Mouse (Mus musculus) midbrain, embryonic 12.5 days (tissue): ENCODE data around the gene Samsn1. TPM values are rescaled to one million over a fixed set of nuclear protein-coding genes. Genes with fewer than 3 reads are reported as not detected.

Experiments used
- ATAC-seq: fragments of 200-750 bp; cut with Nextera tagmentation; 2 replicates; pipeline ENCODE4 v1.8.0; 2017; ENCODE audit warnings: low read depth, moderate TSS enrichment, moderate library complexity; ENCODE audit not compliant: low FRiP score
- H3K27ac ChIP-seq: fragments of 300-500 bp; sonication (generic); replicated peaks from 2 replicates; pipeline ENCODE4 v1.5.1; 2016; ENCODE audit warnings: mild to moderate bottlenecking
- H3K27me3 ChIP-seq: fragments of 300-500 bp; sonication (generic); 2 replicates; pipeline ENCODE4 v1.6.1; 2016; ENCODE audit warnings: mild to moderate bottlenecking
- H3K36me3 ChIP-seq: fragments of 300-500 bp; sonication (generic); 2 replicates; pipeline ENCODE4 v1.6.1; 2016
- H3K4me1 ChIP-seq: fragments of 300-500 bp; sonication (generic); 2 replicates; pipeline ENCODE4 v1.6.1; 2016
- H3K4me2 ChIP-seq: fragments of 300-500 bp; sonication (generic); replicated peaks from 2 replicates; pipeline ENCODE4 v1.6.1; 2016; ENCODE audit warnings: mild to moderate bottlenecking, moderate library complexity
- H3K4me3 ChIP-seq: fragments of 300-500 bp; sonication (generic); 2 replicates; pipeline ENCODE4 v1.5.1; 2016; ENCODE audit warnings: mild to moderate bottlenecking
- H3K9ac ChIP-seq: fragments of 300-500 bp; sonication (generic); replicated peaks from 2 replicates; pipeline ENCODE4 v1.6.1; 2016; ENCODE audit warnings: mild to moderate bottlenecking, moderate library complexity
- H3K9me3 ChIP-seq: fragments of 300-500 bp; sonication (generic); 2 replicates; pipeline ENCODE4 v1.6.1; 2016; ENCODE audit warnings: mild to moderate bottlenecking
- WGBS: fragments of 180-500 bp; shearing (Covaris S2); methylation state at CpG from one replicate; pipeline ENCODE4 v1.1.7; 2016; 5-methylcytosine and 5-hydroxymethylcytosine counted together
- polyA plus RNA-seq: library from polyadenylated mRNA; unstranded; fragments of >200 nt; fragmentation: Nextera tagmentation; extraction: Ambion mirVana; gene quantifications from 2 replicates; pipeline ENCODE4 v1.2.1, GENCODE M21; 2016

The Samsn1 gene
- polyA plus RNA-seq, 1 experiment from 2014 or later = 1.3 TPM

- ATAC-seq = no peak
- Histone ChIP-seq H3K27me3 (no peaks in the 10 kb centered on the region), H3K4me2 (no peak overlapping the region), H3K9ac (no peak overlapping the region), H3K4me3 (no peak overlapping the region), H3K36me3 (no peaks in the 10 kb centered on the region), H3K4me1 (no peaks in the 10 kb centered on the region), H3K9me3 (no peaks in the 10 kb centered on the region), H3K27ac (no peak overlapping the region)
- WGBS = 79% methylated on average over 6 of the region's 6 CpGs
These were observed 156.6 kb downstream of the Samsn1 start for GRCm38 (mm10) chr16:75865505-75865904.

- Histone ChIP-seq H3K27me3 (no peaks in the 10 kb centered on the region), H3K9me3 (no peaks in the 10 kb centered on the region), H3K4me1 (no peaks in the 10 kb centered on the region), H3K4me2 (no peak overlapping the region), H3K36me3 (no peaks in the 10 kb centered on the region), H3K27ac (no peak overlapping the region), H3K4me3 (no peak overlapping the region), H3K9ac (no peak overlapping the region)
- WGBS = 77% methylated on average over 2 of the region's 2 CpGs
- ATAC-seq = no peak
These were observed 157.4 kb downstream of the Samsn1 start for GRCm38 (mm10) chr16:75864673-75865072.

GRCm38 (mm10) chr16:75856343-75856742 lies 165.7 kb downstream of the Samsn1 start:
- WGBS = 85% methylated on average over 2 of the region's 2 CpGs
- ATAC-seq = no peak
- no peaks in the 10 kb centered on the region for H3K9me3 ChIP-seq
- H3K4me1 ChIP-seq = no peaks in the 10 kb centered on the region
- H3K4me2 ChIP-seq = no peak overlapping the region
- no peak overlapping the region for H3K4me3 ChIP-seq
- H3K9ac ChIP-seq = no peak overlapping the region
- H3K27me3 ChIP-seq = no peaks in the 10 kb centered on the region
- H3K36me3 ChIP-seq = no peaks in the 10 kb centered on the region
- H3K27ac ChIP-seq = no peak overlapping the region

- Histone ChIP-seq H3K36me3 (no peaks in the 10 kb centered on the region), H3K9ac (no peak overlapping the region), H3K4me1 (no peaks in the 10 kb centered on the region), H3K9me3 (no peaks in the 10 kb centered on the region), H3K27ac (no peak overlapping the region), H3K27me3 (no peaks in the 10 kb centered on the region), H3K4me3 (no peak overlapping the region), H3K4me2 (no peak overlapping the region)
- no peak for ATAC-seq
- 94% methylated on average over 7 of the region's 7 CpGs for WGBS
These were observed 166.7 kb downstream of the Samsn1 start for GRCm38 (mm10) chr16:75855402-75855801.

- Histone ChIP-seq H3K4me3 (no peak overlapping the region), H3K36me3 (no peaks in the 10 kb centered on the region), H3K4me1 (no peaks in the 10 kb centered on the region), H3K4me2 (no peak overlapping the region), H3K9me3 (no peaks in the 10 kb centered on the region), H3K27me3 (no peaks in the 10 kb centered on the region), H3K27ac (no peak overlapping the region), H3K9ac (no peak overlapping the region)
- no peak for ATAC-seq
- 92% methylated on average over 9 of the region's 9 CpGs for WGBS
These were observed 168.4 kb downstream of the Samsn1 start for GRCm38 (mm10) chr16:75853556-75854271.

- 84% methylated on average over 2 of the region's 2 CpGs for WGBS
- no peak for ATAC-seq
These were observed 169.6 kb downstream of the Samsn1 start for GRCm38 (mm10) chr16:75852485-75852884.

GRCm38 (mm10) chr16:75849039-75849438 lies 173.0 kb downstream of the Samsn1 start:
- H3K27ac ChIP-seq = no peak overlapping the region
- H3K36me3 ChIP-seq = no peaks in the 10 kb centered on the region
- no peak overlapping the region for H3K4me3 ChIP-seq
- no peaks in the 10 kb centered on the region for H3K4me1 ChIP-seq
- no peaks in the 10 kb centered on the region for H3K27me3 ChIP-seq
- no peak for ATAC-seq
- H3K9ac ChIP-seq = no peak overlapping the region
- H3K4me2 ChIP-seq = no peak overlapping the region
- no peaks in the 10 kb centered on the region for H3K9me3 ChIP-seq
- 91% methylated on average over 6 of the region's 6 CpGs for WGBS

More at GRCm38 (mm10) chr16:75852485-75852884, 169.6 kb downstream of the Samsn1 start:
- no peaks in the 10 kb centered on the region for H3K9me3 ChIP-seq
- H3K36me3 ChIP-seq = no peaks in the 10 kb centered on the region
- no peak overlapping the region for H3K4me2 ChIP-seq
- H3K27me3 ChIP-seq = no peaks in the 10 kb centered on the region
- H3K4me1 ChIP-seq = no peaks in the 10 kb centered on the region
- H3K27ac ChIP-seq = no peak overlapping the region
- H3K4me3 ChIP-seq = no peak overlapping the region
- H3K9ac ChIP-seq = no peak overlapping the region

- H3K27me3 ChIP-seq = no peaks in the 10 kb centered on the region
- H3K9ac ChIP-seq = no peak overlapping the region
- H3K9me3 ChIP-seq = no peaks in the 10 kb centered on the region
- 79% methylated on average over 7 of the region's 7 CpGs for WGBS
- no peaks in the 10 kb centered on the region for H3K4me1 ChIP-seq
- H3K4me2 ChIP-seq = no peak overlapping the region
- no peak overlapping the region for H3K4me3 ChIP-seq
- no peak for ATAC-seq
- H3K27ac ChIP-seq = no peak overlapping the region
- H3K36me3 ChIP-seq = no peaks in the 10 kb centered on the region
These were observed 178.4 kb downstream of the Samsn1 start for GRCm38 (mm10) chr16:75843653-75844062.

- WGBS = 94% methylated on average over 9 of the region's 9 CpGs
- no peak for ATAC-seq
- Histone ChIP-seq H3K9me3 (no peaks in the 10 kb centered on the region), H3K36me3 (no peaks in the 10 kb centered on the region), H3K4me1 (no peaks in the 10 kb centered on the region), H3K9ac (no peak overlapping the region), H3K4me3 (no peak overlapping the region), H3K4me2 (no peak overlapping the region), H3K27ac (no peak overlapping the region), H3K27me3 (no peaks in the 10 kb centered on the region)
These were observed 179.1 kb downstream of the Samsn1 start for GRCm38 (mm10) chr16:75843031-75843430.

- Histone ChIP-seq H3K9me3 (no peaks in the 10 kb centered on the region), H3K9ac (no peak overlapping the region), H3K27me3 (no peaks in the 10 kb centered on the region), H3K36me3 (no peaks in the 10 kb centered on the region), H3K27ac (no peak overlapping the region), H3K4me3 (no peak overlapping the region), H3K4me1 (no peaks in the 10 kb centered on the region), H3K4me2 (no peak overlapping the region)
- no peak for ATAC-seq
- WGBS = 92% methylated on average over 9 of the region's 9 CpGs
These were observed 179.5 kb downstream of the Samsn1 start for GRCm38 (mm10) chr16:75842569-75842968.

GRCm38 (mm10) chr16:75837728-75838451 lies 184.2 kb downstream of the Samsn1 start:
- Histone ChIP-seq H3K36me3 (no peaks in the 10 kb centered on the region), H3K4me1 (no peaks in the 10 kb centered on the region), H3K9ac (no peak overlapping the region), H3K4me2 (no peak overlapping the region), H3K27ac (no peak overlapping the region), H3K4me3 (no peak overlapping the region), H3K27me3 (no peaks in the 10 kb centered on the region), H3K9me3 (no peaks in the 10 kb centered on the region)
- WGBS = 93% methylated on average over 5 of the region's 5 CpGs
- no peak for ATAC-seq

- 88% methylated on average over 4 of the region's 4 CpGs for WGBS
- no peaks in the 10 kb centered on the region for H3K36me3 ChIP-seq
- ATAC-seq = no peak
These were observed 190.7 kb downstream of the Samsn1 start for GRCm38 (mm10) chr16:75831390-75831789.

More at GRCm38 (mm10) chr16:75831390-75831789, 190.7 kb downstream of the Samsn1 start:
- Histone ChIP-seq H3K4me3 (no peak overlapping the region), H3K27me3 (no peaks in the 10 kb centered on the region), H3K27ac (no peak overlapping the region), H3K4me2 (no peak overlapping the region), H3K4me1 (no peaks in the 10 kb centered on the region), H3K9me3 (no peaks in the 10 kb centered on the region), H3K9ac (no peak overlapping the region)
